Mouse (Mus musculus): Measurements from ENCODE around the gene Txndc12. TPM values are rescaled to one million over a fixed set of nuclear protein-coding genes. Genes with fewer than 3 reads are reported as not detected.

The Txndc12 gene
- 80.6 and 94.9 TPM in 2 replicates for polyA plus RNA-seq (2011; ENCODE audit: insufficient read length, low read depth, missing spikeins)

GRCm38 (mm10) chr4:108834115-108834970 is at the start of gene Txndc12:
Gene Txndc12 (plus strand): TSS chr4:108834601.
- Histone ChIP-seq H3K4me3 (ENCODE audit: insufficient read depth, low read length) (peak within 1 kb of the TSS; percentile 92), H3K4me1 (ENCODE audit: control insufficient read depth, insufficient read depth, low read length) (peaks cover 9% of the 10 kb centered on the region), H3K27ac (ENCODE audit: insufficient read depth, low read length) (peak within 1 kb of the TSS; percentile 99)
- TF ChIP-seq POLR2A (IDR thresholded peaks at IDR 0.05; ENCODE audit: low read depth, low read length) (peak; percentile 92), CTCF (IDR thresholded peaks at IDR 0.05; ENCODE audit: borderline replicate concordance, insufficient read depth, low read length) (no peak)

- H3K4me3 ChIP-seq (ENCODE audit: insufficient read depth, low read length) = no peak overlapping the region
- peaks cover 2% of the 10 kb centered on the region; the same call in 1 of the 2 replicates for H3K4me1 ChIP-seq (ENCODE audit: control insufficient read depth, insufficient read depth, low read length)
- H3K27ac ChIP-seq (ENCODE audit: insufficient read depth, low read length) = no peak overlapping the region
- TF ChIP-seq CTCF (IDR thresholded peaks at IDR 0.05; ENCODE audit: borderline replicate concordance, insufficient read depth, low read length) (no peak), POLR2A (IDR thresholded peaks at IDR 0.05; ENCODE audit: low read depth, low read length) (no peak)
Measured at GRCm38 (mm10) chr4:108789258-108789936, 45.0 kb upstream of the Txndc12 start.

GRCm38 (mm10) chr4:108790507-108790906 is 43.9 kb upstream of the Txndc12 start:
- H3K4me1 ChIP-seq (ENCODE audit: control insufficient read depth, insufficient read depth, low read length) = peaks cover 2% of the 10 kb centered on the region; the same call in 1 of the 2 replicates
- no peak overlapping the region for H3K4me3 ChIP-seq (ENCODE audit: insufficient read depth, low read length)
- TF ChIP-seq POLR2A (IDR thresholded peaks at IDR 0.05; ENCODE audit: low read depth, low read length) (no peak), CTCF (IDR thresholded peaks at IDR 0.05; ENCODE audit: borderline replicate concordance, insufficient read depth, low read length) (no peak)
- no peak overlapping the region for H3K27ac ChIP-seq (ENCODE audit: insufficient read depth, low read length)

GRCm38 (mm10) chr4:108793941-108794340 is 40.5 kb upstream of the Txndc12 start:
- Histone ChIP-seq H3K27ac (ENCODE audit: insufficient read depth, low read length) (no peak overlapping the region), H3K4me3 (ENCODE audit: insufficient read depth, low read length) (no peak overlapping the region), H3K4me1 (ENCODE audit: control insufficient read depth, insufficient read depth, low read length) (peaks cover 2% of the 10 kb centered on the region; the same call in 1 of the 2 replicates)
- no peak for TF ChIP-seq CTCF (IDR thresholded peaks at IDR 0.05; ENCODE audit: borderline replicate concordance, insufficient read depth, low read length)
- no peak for TF ChIP-seq POLR2A (IDR thresholded peaks at IDR 0.05; ENCODE audit: low read depth, low read length)

GRCm38 (mm10) chr4:108796701-108797100 is 37.7 kb upstream of the Txndc12 start:
- Histone ChIP-seq H3K4me1 (ENCODE audit: control insufficient read depth, insufficient read depth, low read length) (no peaks in the 10 kb centered on the region), H3K4me3 (ENCODE audit: insufficient read depth, low read length) (no peak overlapping the region), H3K27ac (ENCODE audit: insufficient read depth, low read length) (no peak overlapping the region)
- no peak for TF ChIP-seq POLR2A (IDR thresholded peaks at IDR 0.05; ENCODE audit: low read depth, low read length)
- no peak for TF ChIP-seq CTCF (IDR thresholded peaks at IDR 0.05; ENCODE audit: borderline replicate concordance, insufficient read depth, low read length)

GRCm38 (mm10) chr4:108798083-108798830 is 36.1 kb upstream of the Txndc12 start:
- TF ChIP-seq POLR2A (IDR thresholded peaks at IDR 0.05; ENCODE audit: low read depth, low read length) (no peak), CTCF (IDR thresholded peaks at IDR 0.05; ENCODE audit: borderline replicate concordance, insufficient read depth, low read length) (peak; percentile 48; the same call in 1 of the 2 replicates)
- H3K4me1 ChIP-seq (ENCODE audit: control insufficient read depth, insufficient read depth, low read length) = no peaks in the 10 kb centered on the region
- H3K4me3 ChIP-seq (ENCODE audit: insufficient read depth, low read length) = no peak overlapping the region
- H3K27ac ChIP-seq (ENCODE audit: insufficient read depth, low read length) = no peak overlapping the region

GRCm38 (mm10) chr4:108803535-108803934 is 30.9 kb upstream of the Txndc12 start:
- Histone ChIP-seq H3K4me1 (ENCODE audit: control insufficient read depth, insufficient read depth, low read length) (no peaks in the 10 kb centered on the region), H3K4me3 (ENCODE audit: insufficient read depth, low read length) (no peak overlapping the region), H3K27ac (ENCODE audit: insufficient read depth, low read length) (no peak overlapping the region)
- TF ChIP-seq CTCF (IDR thresholded peaks at IDR 0.05; ENCODE audit: borderline replicate concordance, insufficient read depth, low read length) = no peak
- no peak for TF ChIP-seq POLR2A (IDR thresholded peaks at IDR 0.05; ENCODE audit: low read depth, low read length)

- no peak overlapping the region for H3K4me3 ChIP-seq (ENCODE audit: insufficient read depth, low read length)
- TF ChIP-seq POLR2A (IDR thresholded peaks at IDR 0.05; ENCODE audit: low read depth, low read length) (no peak), CTCF (IDR thresholded peaks at IDR 0.05; ENCODE audit: borderline replicate concordance, insufficient read depth, low read length) (no peak)
- H3K4me1 ChIP-seq (ENCODE audit: control insufficient read depth, insufficient read depth, low read length) = no peaks in the 10 kb centered on the region
- no peak overlapping the region for H3K27ac ChIP-seq (ENCODE audit: insufficient read depth, low read length)
Measured at GRCm38 (mm10) chr4:108811142-108811541, 23.3 kb upstream of the Txndc12 start.

- H3K4me3 ChIP-seq (ENCODE audit: insufficient read depth, low read length) = no peak overlapping the region
- H3K4me1 ChIP-seq (ENCODE audit: control insufficient read depth, insufficient read depth, low read length) = no peaks in the 10 kb centered on the region
- H3K27ac ChIP-seq (ENCODE audit: insufficient read depth, low read length) = no peak overlapping the region
- TF ChIP-seq CTCF (IDR thresholded peaks at IDR 0.05; ENCODE audit: borderline replicate concordance, insufficient read depth, low read length) = no peak
- TF ChIP-seq POLR2A (IDR thresholded peaks at IDR 0.05; ENCODE audit: low read depth, low read length) = no peak
Measured at GRCm38 (mm10) chr4:108811550-108811949, 22.9 kb upstream of the Txndc12 start.
